Mouse (Mus musculus) bone marrow macrophage, adult 2 months (primary cell): ENCODE measurements at regions not wholly inside any gene's neighbourhood (a gene's known extent, or its start where the extent isn't known, plus 50 kb on each side); places are given as distances from the start of the nearest gene placed in this dataset.

ENCODE experiments used
- CTCF ChIP-seq: IDR thresholded peaks from 2 replicates; pipeline ENCODE4 v1.5.1; 2012; ENCODE audit warnings: low read depth, mild to moderate bottlenecking, low read length, moderate library complexity
- POLR2A ChIP-seq: IDR thresholded peaks from 2 replicates; pipeline ENCODE4 v1.6.1; 2012; ENCODE audit warnings: mild to moderate bottlenecking, low read depth, low read length, borderline replicate concordance

- TF ChIP-seq CTCF: no peak
- TF ChIP-seq POLR2A: no peak
Measured at GRCm38 (mm10) chr2:72614256-72614655, 138.3 kb downstream of the Cdca7 start.
